Mouse (Mus musculus): ENCODE data around the gene Gstz1. TPM values are rescaled to one million over a fixed set of nuclear protein-coding genes. Genes with fewer than 3 reads are reported as not detected.
A peak's percentile ranks its signal among the peaks of the same experiment; 100 is the strongest.
"Not testable (repeated sequence)": the region's sequence is repeated elsewhere in the genome, so short reads cannot be mapped to it uniquely, and the experiment has no call there.

Gene Gstz1
- total RNA-seq, 1 experiment from 2014 or later = 6.9 TPM

GRCm38 (mm10) chr12:87149471-87149870 lies 2.5 kb downstream of the Gstz1 start:
- no peak for ATAC-seq (ENCODE audit: extremely low read depth, insufficient number of reproducible peaks, low FRiP score, poor library complexity, severe bottlenecking)

- ATAC-seq (ENCODE audit: extremely low read depth, insufficient number of reproducible peaks, low FRiP score, poor library complexity, severe bottlenecking) = not testable (repeated sequence)
Measured at GRCm38 (mm10) chr12:87154448-87154847, 7.5 kb downstream of the Gstz1 start.

- no peak for ATAC-seq (ENCODE audit: extremely low read depth, insufficient number of reproducible peaks, low FRiP score, poor library complexity, severe bottlenecking)
Measured at GRCm38 (mm10) chr12:87157361-87157760, 10.4 kb downstream of the Gstz1 start.

- no peak for ATAC-seq (ENCODE audit: extremely low read depth, insufficient number of reproducible peaks, low FRiP score, poor library complexity, severe bottlenecking)
Measured at GRCm38 (mm10) chr12:87158099-87158498, 11.1 kb downstream of the Gstz1 start.

GRCm38 (mm10) chr12:87160310-87160709 lies 13.3 kb downstream of the Gstz1 start:
- no peak for ATAC-seq (ENCODE audit: extremely low read depth, insufficient number of reproducible peaks, low FRiP score, poor library complexity, severe bottlenecking)

GRCm38 (mm10) chr12:87160815-87161214 lies 13.8 kb downstream of the Gstz1 start:
- ATAC-seq (ENCODE audit: extremely low read depth, insufficient number of reproducible peaks, low FRiP score, poor library complexity, severe bottlenecking) = no peak

GRCm38 (mm10) chr12:87175194-87175946 lies 28.4 kb downstream of the Gstz1 start:
- no peak for ATAC-seq (ENCODE audit: extremely low read depth, insufficient number of reproducible peaks, low FRiP score, poor library complexity, severe bottlenecking)

- no peak for ATAC-seq (ENCODE audit: extremely low read depth, insufficient number of reproducible peaks, low FRiP score, poor library complexity, severe bottlenecking)
Measured at GRCm38 (mm10) chr12:87177631-87178030, 30.7 kb downstream of the Gstz1 start.

GRCm38 (mm10) chr12:87193008-87193407 lies 46.0 kb downstream of the Gstz1 start:
- ATAC-seq (ENCODE audit: extremely low read depth, insufficient number of reproducible peaks, low FRiP score, poor library complexity, severe bottlenecking) = peak; percentile 68

GRCm38 (mm10) chr12:87195069-87195468 lies 48.1 kb downstream of the Gstz1 start:
- no peak for ATAC-seq (ENCODE audit: extremely low read depth, insufficient number of reproducible peaks, low FRiP score, poor library complexity, severe bottlenecking)

GRCm38 (mm10) chr12:87196310-87196709 lies 49.3 kb downstream of the Gstz1 start:
- ATAC-seq (ENCODE audit: extremely low read depth, insufficient number of reproducible peaks, low FRiP score, poor library complexity, severe bottlenecking) = no peak

GRCm38 (mm10) chr12:87198792-87199191 lies 51.8 kb downstream of the Gstz1 start:
- no peak for ATAC-seq (ENCODE audit: extremely low read depth, insufficient number of reproducible peaks, low FRiP score, poor library complexity, severe bottlenecking)

GRCm38 (mm10) chr12:87199206-87199972 lies 52.4 kb downstream of the Gstz1 start, which contains the start of gene Samd15:
TSS of gene Samd15 (plus strand) at chr12:87199723.
- 0 out of 2 replicates have a peak, but pooled peaks have one; percentile 13 for ATAC-seq (ENCODE audit: extremely low read depth, insufficient number of reproducible peaks, low FRiP score, poor library complexity, severe bottlenecking)

GRCm38 (mm10) chr12:87199973-87200586 lies 53.1 kb downstream of the Gstz1 start, which contains the start of gene Tmed8:
TSS of gene Tmed8 (minus strand) at chr12:87200454.
- ATAC-seq (ENCODE audit: extremely low read depth, insufficient number of reproducible peaks, low FRiP score, poor library complexity, severe bottlenecking) = peak; percentile 83

- no peak for ATAC-seq (ENCODE audit: extremely low read depth, insufficient number of reproducible peaks, low FRiP score, poor library complexity, severe bottlenecking)
Measured at GRCm38 (mm10) chr12:87201694-87202093, 54.7 kb downstream of the Gstz1 start.

- ATAC-seq (ENCODE audit: extremely low read depth, insufficient number of reproducible peaks, low FRiP score, poor library complexity, severe bottlenecking) = not testable (repeated sequence)
Measured at GRCm38 (mm10) chr12:87205789-87206188, 58.8 kb downstream of the Gstz1 start.

- no peak for ATAC-seq (ENCODE audit: extremely low read depth, insufficient number of reproducible peaks, low FRiP score, poor library complexity, severe bottlenecking)
Measured at GRCm38 (mm10) chr12:87212844-87213606, 66.1 kb downstream of the Gstz1 start.

Measured in neutrophil, adult 5-6 weeks (primary cell).